Mouse (Mus musculus) ZHBTc4 (cell line): ENCODE measurements around the gene Ethe1.
A peak's percentile ranks its signal among the peaks of the same experiment; 100 is the strongest.

Source experiments
- DNase-seq: peaks from one replicate; pipeline ENCODE4 v3.0.0-alpha.2; 2011; ENCODE audit warnings: low read depth, low spot score

The Ethe1 gene

GRCm38 (mm10) chr7:24587330-24588105 is at the start of gene Ethe1, which contains the start of gene Zfp575:
Gene Ethe1, plus strand, starts transcription at chr7:24587543.
Gene Zfp575, minus strand, starts transcription at chr7:24587641.
- peak; percentile 84 for DNase-seq

- DNase-seq: no peak
Observed at GRCm38 (mm10) chr7:24537591-24537990, 49.8 kb upstream of the Ethe1 start.

- DNase-seq: no peak
Observed at GRCm38 (mm10) chr7:24538154-24538553, 49.2 kb upstream of the Ethe1 start.

- peak; percentile 67 for DNase-seq
Observed at GRCm38 (mm10) chr7:24538701-24539100, 48.6 kb upstream of the Ethe1 start.

- DNase-seq: no peak
Observed at GRCm38 (mm10) chr7:24539686-24540085, 47.7 kb upstream of the Ethe1 start.

- DNase-seq: peak; percentile 86
Observed at GRCm38 (mm10) chr7:24544506-24544905, 42.8 kb upstream of the Ethe1 start.

GRCm38 (mm10) chr7:24546068-24546614 is 41.2 kb upstream of the Ethe1 start, which contains the start of the genes Pinlyp and Xrcc1:
Gene Pinlyp, minus strand, starts transcription at chr7:24546118.
Gene Xrcc1, plus strand, starts transcription at chr7:24546289.
- no peak for DNase-seq

- peak; percentile 99 for DNase-seq
Observed at GRCm38 (mm10) chr7:24546634-24547389, 40.5 kb upstream of the Ethe1 start.

- DNase-seq: no peak
Observed at GRCm38 (mm10) chr7:24547534-24548036, 39.8 kb upstream of the Ethe1 start.

- DNase-seq: no peak
Observed at GRCm38 (mm10) chr7:24551985-24552759, 35.2 kb upstream of the Ethe1 start.

GRCm38 (mm10) chr7:24555786-24556185 is 31.6 kb upstream of the Ethe1 start:
- no peak for DNase-seq

GRCm38 (mm10) chr7:24561450-24561849 is 25.9 kb upstream of the Ethe1 start:
- DNase-seq: no peak

- DNase-seq: no peak
Observed at GRCm38 (mm10) chr7:24563191-24563836, 24.0 kb upstream of the Ethe1 start.

GRCm38 (mm10) chr7:24563837-24564206 is 23.5 kb upstream of the Ethe1 start:
- DNase-seq: peak; percentile 47

- peak; percentile 83 for DNase-seq
Observed at GRCm38 (mm10) chr7:24564607-24565265, 22.6 kb upstream of the Ethe1 start.

- DNase-seq: no peak
Observed at GRCm38 (mm10) chr7:24565627-24566026, 21.7 kb upstream of the Ethe1 start.

- DNase-seq: no peak
Observed at GRCm38 (mm10) chr7:24566206-24566605, 21.1 kb upstream of the Ethe1 start.

GRCm38 (mm10) chr7:24568512-24568911 is 18.8 kb upstream of the Ethe1 start:
- DNase-seq: no peak

GRCm38 (mm10) chr7:24571071-24571470 is 16.3 kb upstream of the Ethe1 start:
- no peak for DNase-seq

- DNase-seq: peak; percentile 68
Observed at GRCm38 (mm10) chr7:24572455-24572854, 14.9 kb upstream of the Ethe1 start.
